Mouse (Mus musculus) lung, postnatal 0 days (tissue): ENCODE data around the gene Tmem53.

Source experiments
- CTCF ChIP-seq: IDR thresholded peaks from 2 replicates; pipeline ENCODE4 v1.5.1; 2016; ENCODE audit warnings: antibody characterized with exemption, mild to moderate bottlenecking
- EP300 ChIP-seq: IDR thresholded peaks from 2 replicates; pipeline ENCODE4 v1.6.1; 2016; ENCODE audit warnings: antibody characterized with exemption, mild to moderate bottlenecking, control low read depth

GRCm38 (mm10) chr4:117229590-117229989 is 22.2 kb upstream of the Tmem53 start:
- TF ChIP-seq EP300 (no peak), CTCF (no peak)
